Mouse (Mus musculus) neural tube, embryonic 13.5 days (tissue): ENCODE results near the gene Gsn. TPM values are rescaled to one million over a fixed set of nuclear protein-coding genes. Genes with fewer than 3 reads are reported as not detected.

Source experiments
- ATAC-seq: fragments of 200-750 bp; cut with Nextera tagmentation; 2 replicates; pipeline ENCODE4 v1.8.0; 2017; ENCODE audit warnings: low read depth, mild to moderate bottlenecking, moderate TSS enrichment, moderate library complexity
- H3K27ac ChIP-seq: fragments of 300-500 bp; sonication (generic); replicated peaks from 2 replicates; pipeline ENCODE4 v1.5.1; 2015; ENCODE audit warnings: moderate library complexity, mild to moderate bottlenecking, inconsistent platforms
- H3K27me3 ChIP-seq: fragments of 300-500 bp; sonication (generic); 2 replicates; pipeline ENCODE4 v1.6.1; 2015; ENCODE audit warnings: mild to moderate bottlenecking, inconsistent platforms
- H3K36me3 ChIP-seq: fragments of 300-500 bp; sonication (generic); 2 replicates; pipeline ENCODE4 v1.6.1; 2015; ENCODE audit warnings: mild to moderate bottlenecking, inconsistent platforms
- H3K4me1 ChIP-seq: fragments of 300-500 bp; sonication (generic); replicated peaks from 2 replicates; pipeline ENCODE4 v1.6.1; 2015; ENCODE audit warnings: inconsistent platforms
- H3K4me2 ChIP-seq: fragments of 300-500 bp; sonication (generic); 2 replicates; pipeline ENCODE4 v1.6.1; 2015; ENCODE audit warnings: inconsistent platforms, mild to moderate bottlenecking, moderate library complexity
- H3K4me3 ChIP-seq: fragments of 300-500 bp; sonication (generic); 2 replicates; pipeline ENCODE4 v1.5.1; 2015; ENCODE audit warnings: mild to moderate bottlenecking, inconsistent platforms
- H3K9ac ChIP-seq: fragments of 300-500 bp; sonication (generic); 2 replicates; pipeline ENCODE4 v1.6.1; 2015; ENCODE audit warnings: moderate library complexity, mild to moderate bottlenecking, inconsistent platforms
- H3K9me3 ChIP-seq: fragments of 300-500 bp; sonication (generic); 2 replicates; pipeline ENCODE4 v1.6.1; 2016; ENCODE audit warnings: inconsistent platforms
- WGBS: fragments of 180-500 bp; shearing (Covaris S2); methylation state at CpG from one replicate; pipeline ENCODE4 v1.1.7; 2015; 5-methylcytosine and 5-hydroxymethylcytosine counted together
- polyA plus RNA-seq: library from polyadenylated mRNA; unstranded; fragments of >200 nt; fragmentation: Nextera tagmentation; extraction: Ambion mirVana; gene quantifications from 2 replicates; pipeline ENCODE4 v1.2.1, GENCODE M21; 2015

Gene Gsn
- polyA plus RNA-seq, 1 experiment from 2014 or later, result 38.4 TPM

- no peak for ATAC-seq
- WGBS, result 92% methylated on average over 15 of the region's 15 CpGs
These were observed 31.9 kb upstream of the Gsn start for GRCm38 (mm10) chr2:35224285-35224684.

GRCm38 (mm10) chr2:35228145-35228544 lies 28.0 kb upstream of the Gsn start:
- no peak for ATAC-seq
- Histone ChIP-seq H3K27me3 (no peaks in the 10 kb centered on the region), H3K4me3 (no peak overlapping the region), H3K4me2 (no peak overlapping the region), H3K9me3 (no peaks in the 10 kb centered on the region), H3K9ac (no peak overlapping the region), H3K36me3 (no peaks in the 10 kb centered on the region), H3K4me1 (peaks cover 12% of the 10 kb centered on the region; the same call in 1 of the 2 replicates), H3K27ac (no peak overlapping the region)
- 60% methylated on average over 4 of the region's 4 CpGs for WGBS

More at GRCm38 (mm10) chr2:35224285-35224684, 31.9 kb upstream of the Gsn start:
- Histone ChIP-seq H3K27me3 (no peaks in the 10 kb centered on the region), H3K9ac (no peak overlapping the region), H3K27ac (no peak overlapping the region), H3K36me3 (no peaks in the 10 kb centered on the region), H3K4me3 (no peak overlapping the region), H3K9me3 (no peaks in the 10 kb centered on the region), H3K4me2 (no peak overlapping the region), H3K4me1 (no peaks in the 10 kb centered on the region)

GRCm38 (mm10) chr2:35230215-35230614 lies 26.0 kb upstream of the Gsn start:
- Histone ChIP-seq H3K9ac (no peak overlapping the region), H3K9me3 (no peaks in the 10 kb centered on the region), H3K4me1 (peaks cover 30% of the 10 kb centered on the region), H3K27me3 (no peaks in the 10 kb centered on the region), H3K27ac (no peak overlapping the region), H3K36me3 (no peaks in the 10 kb centered on the region), H3K4me2 (no peak overlapping the region), H3K4me3 (no peak overlapping the region)
- no peak for ATAC-seq
- 28% methylated on average over 8 of the region's 8 CpGs for WGBS

GRCm38 (mm10) chr2:35231871-35232270 lies 24.3 kb upstream of the Gsn start:
- H3K27ac ChIP-seq, result no peak overlapping the region
- no peaks in the 10 kb centered on the region for H3K9me3 ChIP-seq
- WGBS, result 44% methylated on average over 2 of the region's 2 CpGs
- no peak for ATAC-seq
- H3K4me2 ChIP-seq, result no peak overlapping the region
- H3K36me3 ChIP-seq, result no peaks in the 10 kb centered on the region
- no peak overlapping the region for H3K9ac ChIP-seq
- no peak overlapping the region for H3K4me3 ChIP-seq
- no peaks in the 10 kb centered on the region for H3K27me3 ChIP-seq
- H3K4me1 ChIP-seq, result peaks cover 32% of the 10 kb centered on the region

- peaks cover 32% of the 10 kb centered on the region for H3K4me1 ChIP-seq
- no peaks in the 10 kb centered on the region for H3K36me3 ChIP-seq
- no peak overlapping the region for H3K4me2 ChIP-seq
- WGBS, result 78% methylated on average over 17 of the region's 17 CpGs
- H3K4me3 ChIP-seq, result no peak overlapping the region
- no peak overlapping the region for H3K9ac ChIP-seq
- no peak for ATAC-seq
- no peaks in the 10 kb centered on the region for H3K9me3 ChIP-seq
- no peaks in the 10 kb centered on the region for H3K27me3 ChIP-seq
- H3K27ac ChIP-seq, result no peak overlapping the region
These were observed 23.4 kb upstream of the Gsn start for GRCm38 (mm10) chr2:35232595-35233445.

- H3K36me3 ChIP-seq, result no peaks in the 10 kb centered on the region
- no peaks in the 10 kb centered on the region for H3K27me3 ChIP-seq
- H3K27ac ChIP-seq, result no peak overlapping the region
- H3K4me2 ChIP-seq, result no peak overlapping the region
- no peak overlapping the region for H3K9ac ChIP-seq
- H3K4me1 ChIP-seq, result peaks cover 32% of the 10 kb centered on the region
- no peak for ATAC-seq
- no peak overlapping the region for H3K4me3 ChIP-seq
- 24% methylated on average over 3 of the region's 3 CpGs for WGBS
- H3K9me3 ChIP-seq, result no peaks in the 10 kb centered on the region
These were observed 22.3 kb upstream of the Gsn start for GRCm38 (mm10) chr2:35233898-35234297.

GRCm38 (mm10) chr2:35235021-35235420 lies 21.2 kb upstream of the Gsn start:
- H3K9ac ChIP-seq, result no peak overlapping the region
- peaks cover 32% of the 10 kb centered on the region for H3K4me1 ChIP-seq
- H3K9me3 ChIP-seq, result no peaks in the 10 kb centered on the region
- no peaks in the 10 kb centered on the region for H3K27me3 ChIP-seq
- H3K27ac ChIP-seq, result no peak overlapping the region
- H3K36me3 ChIP-seq, result no peaks in the 10 kb centered on the region
- no peak overlapping the region for H3K4me2 ChIP-seq
- 58% methylated on average over 6 of the region's 6 CpGs for WGBS
- no peak overlapping the region for H3K4me3 ChIP-seq
- no peak for ATAC-seq

GRCm38 (mm10) chr2:35244241-35244640 lies 11.9 kb upstream of the Gsn start:
- no peaks in the 10 kb centered on the region for H3K9me3 ChIP-seq
- no peak for ATAC-seq

GRCm38 (mm10) chr2:35247763-35248162 lies 8.4 kb upstream of the Gsn start:
- no peak overlapping the region for H3K9ac ChIP-seq
- 80% methylated on average over 5 of the region's 5 CpGs for WGBS
- 0 out of 2 replicates have a peak, but pooled peaks cover 3% of the 10 kb centered on the region for H3K27me3 ChIP-seq
- no peak for ATAC-seq
- H3K9me3 ChIP-seq, result no peaks in the 10 kb centered on the region
- no peaks in the 10 kb centered on the region for H3K36me3 ChIP-seq
- H3K4me2 ChIP-seq, result no peak overlapping the region
- no peaks in the 10 kb centered on the region for H3K4me1 ChIP-seq
- H3K4me3 ChIP-seq, result no peak overlapping the region
- no peak overlapping the region for H3K27ac ChIP-seq

More at GRCm38 (mm10) chr2:35244241-35244640, 11.9 kb upstream of the Gsn start:
- Histone ChIP-seq H3K4me1 (no peaks in the 10 kb centered on the region), H3K4me2 (no peak overlapping the region), H3K9ac (no peak overlapping the region), H3K27ac (no peak overlapping the region), H3K27me3 (0 out of 2 replicates have a peak, but pooled peaks cover 3% of the 10 kb centered on the region), H3K36me3 (no peaks in the 10 kb centered on the region), H3K4me3 (no peak overlapping the region)
- WGBS, result 56% methylated on average over 3 of the region's 3 CpGs

GRCm38 (mm10) chr2:35252733-35253132 lies 3.4 kb upstream of the Gsn start:
- Histone ChIP-seq H3K9ac (no peak overlapping the region), H3K9me3 (no peaks in the 10 kb centered on the region), H3K4me1 (peaks cover 18% of the 10 kb centered on the region), H3K4me3 (no peak overlapping the region), H3K36me3 (no peaks in the 10 kb centered on the region), H3K4me2 (no peak overlapping the region), H3K27ac (no peak overlapping the region), H3K27me3 (peaks cover 31% of the 10 kb centered on the region)
- WGBS, result 35% methylated on average over 6 of the region's 6 CpGs
- ATAC-seq, result no peak

- H3K27me3 ChIP-seq, result peaks cover 39% of the 10 kb centered on the region
- H3K4me2 ChIP-seq, result no peak overlapping the region
- H3K9me3 ChIP-seq, result no peaks in the 10 kb centered on the region
- H3K4me3 ChIP-seq, result no peak overlapping the region
- H3K9ac ChIP-seq, result no peak overlapping the region
- H3K27ac ChIP-seq, result no peak overlapping the region
- 87% methylated on average over 4 of the region's 4 CpGs for WGBS
- H3K36me3 ChIP-seq, result no peaks in the 10 kb centered on the region
- peaks cover 18% of the 10 kb centered on the region for H3K4me1 ChIP-seq
- ATAC-seq, result no peak
These were observed 2.4 kb upstream of the Gsn start for GRCm38 (mm10) chr2:35253751-35254150.

- WGBS, result 77% methylated on average over 5 of the region's 5 CpGs
- ATAC-seq, result no peak
- Histone ChIP-seq H3K27me3 (peaks cover 39% of the 10 kb centered on the region), H3K9me3 (no peaks in the 10 kb centered on the region), H3K4me2 (no peak overlapping the region), H3K27ac (no peak overlapping the region), H3K9ac (no peak overlapping the region), H3K4me3 (no peak overlapping the region), H3K36me3 (no peaks in the 10 kb centered on the region), H3K4me1 (peaks cover 28% of the 10 kb centered on the region)
These were observed 1.2 kb upstream of the Gsn start for GRCm38 (mm10) chr2:35255004-35255403.

- H3K4me2 ChIP-seq, result peak overlapping the region; percentile 85
- peaks cover 39% of the 10 kb centered on the region for H3K27me3 ChIP-seq
- H3K9me3 ChIP-seq, result no peaks in the 10 kb centered on the region
- no peaks in the 10 kb centered on the region for H3K36me3 ChIP-seq
- no peak for ATAC-seq
- H3K27ac ChIP-seq, result no peak overlapping the region
- peak overlapping the region; percentile 79; the same call in 1 of the 2 replicates for H3K9ac ChIP-seq
- H3K4me3 ChIP-seq, result no peak overlapping the region
- H3K4me1 ChIP-seq, result peaks cover 28% of the 10 kb centered on the region
- 64% methylated on average over 7 of the region's 7 CpGs for WGBS
These were observed 718 bp upstream of the Gsn start for GRCm38 (mm10) chr2:35255462-35255861.
